Comparison of ENCODE assay signal across 7 mouse cellular contexts in genomic region chrX:152342903-152343302, GRCm38 (mm10). TPM values are rescaled to one million over a fixed set of nuclear protein-coding genes. Genes with fewer than 3 reads are reported as not detected.
DNase-seq lines count a peak whose midpoint lies in the region; ATAC-seq and TF ChIP-seq lines count a peak whose summit lies in the region.

No protein-coding gene starts in this region.

- no peak overlapping the region for H3K9ac ChIP-seq in lung, postnatal 0 days (replicated peaks; ENCODE audit: low read depth)
- no peak overlapping the region for H3K9ac ChIP-seq in forebrain, embryonic 12.5 days
- no peak overlapping the region for H3K9ac ChIP-seq in limb, embryonic 15.5 days
- no peak overlapping the region for H3K9ac ChIP-seq in stomach, embryonic 14.5 days (replicated peaks; ENCODE audit: low read depth, low read length)

- 0 out of 2 replicates have a peak, but pooled peaks have one; percentile 49 for TF ChIP-seq EP300 in lung, postnatal 0 days (IDR thresholded peaks at IDR 0.05)

- peak overlapping the region; percentile 85 for H3K27ac ChIP-seq in lung, postnatal 0 days (ENCODE audit: low read length)
- peak overlapping the region; percentile 85 for H3K27ac ChIP-seq in forebrain, embryonic 12.5 days
- peak overlapping the region; percentile 87 for H3K27ac ChIP-seq in limb, embryonic 15.5 days
- H3K27ac ChIP-seq in stomach, embryonic 14.5 days (ENCODE audit: low read length) = peak overlapping the region; percentile 82

- 23% methylated on average over 6 of the region's 6 CpGs for WGBS in lung, postnatal 0 days
- WGBS in forebrain, embryonic 12.5 days = 38% methylated on average over 6 of the region's 6 CpGs
- 35% methylated on average over 6 of the region's 6 CpGs for WGBS in limb, embryonic 15.5 days
- 35% methylated on average over 6 of the region's 6 CpGs for WGBS in stomach, embryonic 14.5 days

- H3K4me1 ChIP-seq in lung, postnatal 0 days (ENCODE audit: insufficient read depth, low read depth, low read length) = no peaks in the 10 kb centered on the region
- H3K4me1 ChIP-seq in forebrain, embryonic 12.5 days = peaks cover 18% of the 10 kb centered on the region
- H3K4me1 ChIP-seq in limb, embryonic 15.5 days = no peaks in the 10 kb centered on the region
- no peaks in the 10 kb centered on the region for H3K4me1 ChIP-seq in stomach, embryonic 14.5 days (ENCODE audit: control insufficient read depth, insufficient read depth, low read length)

- TF ChIP-seq CTCF in lung, postnatal 0 days (IDR thresholded peaks at IDR 0.05) = no peak

- DNase-seq in lung, postnatal 0 days (ENCODE audit: low spot score) = no peak
- no peak for DNase-seq in lung, postnatal 36 days
- DNase-seq in urinary bladder, adult 18-20 months (ENCODE audit: low spot score in 2 of 2) = no peak

- peak overlapping the region; percentile 63 for H3K4me2 ChIP-seq in lung, postnatal 0 days (replicated peaks; ENCODE audit: low read depth, low read length)
- H3K4me2 ChIP-seq in forebrain, embryonic 12.5 days = peak overlapping the region; percentile 49
- peak overlapping the region; percentile 37 for H3K4me2 ChIP-seq in limb, embryonic 15.5 days
- peak overlapping the region; percentile 29 for H3K4me2 ChIP-seq in stomach, embryonic 14.5 days (replicated peaks; ENCODE audit: low read depth, low read length)

- no peaks in the 10 kb centered on the region for H3K36me3 ChIP-seq in lung, postnatal 0 days (ENCODE audit: insufficient read depth, low read length)
- peaks cover 30% of the 10 kb centered on the region for H3K36me3 ChIP-seq in forebrain, embryonic 12.5 days (replicated peaks)
- H3K36me3 ChIP-seq in limb, embryonic 15.5 days = 0 out of 2 replicates have a peak, but pooled peaks cover 13% of the 10 kb centered on the region
- no peaks in the 10 kb centered on the region; the same call in 1 of the 2 replicates for H3K36me3 ChIP-seq in stomach, embryonic 14.5 days (ENCODE audit: control insufficient read depth, insufficient read depth, low read length)

- H3K4me3 ChIP-seq in lung, postnatal 0 days (ENCODE audit: low read depth, low read length) = peak overlapping the region; percentile 26
- peak overlapping the region; percentile 29 for H3K4me3 ChIP-seq in forebrain, embryonic 12.5 days (replicated peaks)
- peak overlapping the region; percentile 58 for H3K4me3 ChIP-seq in limb, embryonic 15.5 days
- peak overlapping the region; percentile 17; the same call in 1 of the 2 replicates for H3K4me3 ChIP-seq in stomach, embryonic 14.5 days (ENCODE audit: low read depth, low read length)

- no peaks in the 10 kb centered on the region for H3K9me3 ChIP-seq in lung, postnatal 0 days (ENCODE audit: low read length)
- H3K9me3 ChIP-seq in forebrain, embryonic 12.5 days = no peaks in the 10 kb centered on the region
- no peaks in the 10 kb centered on the region for H3K9me3 ChIP-seq in limb, embryonic 15.5 days
- no peaks in the 10 kb centered on the region for H3K9me3 ChIP-seq in stomach, embryonic 14.5 days (ENCODE audit: control insufficient read depth, low read depth, low read length)

- H3K27me3 ChIP-seq in lung, postnatal 0 days (replicated peaks; ENCODE audit: insufficient read depth, low read length) = no peaks in the 10 kb centered on the region
- peaks cover 92% of the 10 kb centered on the region for H3K27me3 ChIP-seq in forebrain, embryonic 12.5 days
- H3K27me3 ChIP-seq in limb, embryonic 15.5 days = peaks cover 53% of the 10 kb centered on the region
- no peaks in the 10 kb centered on the region for H3K27me3 ChIP-seq in stomach, embryonic 14.5 days (ENCODE audit: control insufficient read depth, insufficient read depth, low read length)

- no peak for ATAC-seq in lung, postnatal 0 days
- ATAC-seq in forebrain, embryonic 12.5 days (ENCODE audit: low FRiP score) = no peak
- ATAC-seq in limb, embryonic 15.5 days (ENCODE audit: insufficient number of reproducible peaks, low FRiP score, low TSS enrichment, low read depth) = no peak
- ATAC-seq in stomach, embryonic 14.5 days (ENCODE audit: insufficient number of reproducible peaks, insufficient read depth, low FRiP score, low read depth) = no peak
- ATAC-seq in cerebellum, adult (ENCODE audit: insufficient number of reproducible peaks, low FRiP score, low TSS enrichment) = no peak

RNA-seq across cellular contexts. Expression of gene Tspyl2, which starts 0.7 kb away (rescaled TPM):
- 13.5 and 14.0 TPM in 2 replicates for polyA plus RNA-seq in lung, postnatal 0 days (2015; fragmentation: Nextera tagmentation; extraction: Ambion mirVana)
- 48.3 and 49.7 TPM in 2 replicates for polyA plus RNA-seq in forebrain, embryonic 12.5 days (2016; fragmentation: Nextera tagmentation; extraction: Ambion mirVana)
- polyA plus RNA-seq in limb, embryonic 15.5 days (2015; fragmentation: Nextera tagmentation; extraction: Ambion mirVana) = 31.9 and 34.7 TPM in 2 replicates
- 25.1 and 25.6 TPM in 2 replicates for polyA plus RNA-seq in stomach, embryonic 14.5 days (2014; fragmentation: Nextera tagmentation; extraction: Ambion mirVana)

RNA-seq across cellular contexts. Expression of gene Kantr, which starts 15.6 kb away (rescaled TPM):
- 5.9 and 6.6 TPM in 2 replicates for polyA plus RNA-seq in lung, postnatal 0 days (2015; fragmentation: Nextera tagmentation; extraction: Ambion mirVana)
- 19.1 and 19.2 TPM in 2 replicates for polyA plus RNA-seq in forebrain, embryonic 12.5 days (2016; fragmentation: Nextera tagmentation; extraction: Ambion mirVana)
- 11.4 and 15.1 TPM in 2 replicates for polyA plus RNA-seq in limb, embryonic 15.5 days (2015; fragmentation: Nextera tagmentation; extraction: Ambion mirVana)
- polyA plus RNA-seq in stomach, embryonic 14.5 days (2014; fragmentation: Nextera tagmentation; extraction: Ambion mirVana) = 23.9 and 25.9 TPM in 2 replicates

RNA-seq across cellular contexts. Expression of gene Gpr173, which starts 25.6 kb away (rescaled TPM):
- 1.1 TPM in 2 replicates for polyA plus RNA-seq in lung, postnatal 0 days (2015; fragmentation: Nextera tagmentation; extraction: Ambion mirVana)
- polyA plus RNA-seq in forebrain, embryonic 12.5 days (2016; fragmentation: Nextera tagmentation; extraction: Ambion mirVana) = 6.8 and 8.4 TPM in 2 replicates
- polyA plus RNA-seq in limb, embryonic 15.5 days (2015; fragmentation: Nextera tagmentation; extraction: Ambion mirVana) = 2.3 and 4.3 TPM in 2 replicates
- polyA plus RNA-seq in stomach, embryonic 14.5 days (2014; fragmentation: Nextera tagmentation; extraction: Ambion mirVana) = 4.4 and 5.6 TPM in 2 replicates
